Mouse (Mus musculus) spleen, postnatal 36 days (tissue): ENCODE measurements around the gene Samd9l.
"Not testable (repeated sequence)": the region's sequence is repeated elsewhere in the genome, so short reads cannot be mapped to it uniquely, and the experiment has no call there.

Experiments
- DNase-seq, 2 experiments: peaks; one replicate each; pipeline ENCODE4 v3.0.0; 2022; ENCODE audit warnings: low spot score in 2 of 2, mixed read lengths in 1 of 2

The Samd9l gene

GRCm38 (mm10) chr6:3399340-3400068 is at the start of gene Samd9l:
Gene Samd9l, minus strand, starts transcription at chr6:3399572.
- DNase-seq = peak; percentile 89 to 94

- DNase-seq = peak; percentile 69 to 76
Observed at GRCm38 (mm10) chr6:3447404-3447803, 48.0 kb upstream of the Samd9l start.

GRCm38 (mm10) chr6:3443905-3444304 is 44.5 kb upstream of the Samd9l start:
- no peak for DNase-seq

- DNase-seq = no peak
Observed at GRCm38 (mm10) chr6:3436087-3436486, 36.7 kb upstream of the Samd9l start.

GRCm38 (mm10) chr6:3430976-3431375 is 31.6 kb upstream of the Samd9l start:
- not testable (repeated sequence) for DNase-seq

- peak in 1 of 2 experiments; percentile 38 for DNase-seq
Observed at GRCm38 (mm10) chr6:3427047-3427446, 27.7 kb upstream of the Samd9l start.

- DNase-seq = peak; percentile 47 to 53
Observed at GRCm38 (mm10) chr6:3425333-3425732, 26.0 kb upstream of the Samd9l start.

- peak; percentile 35 to 56 for DNase-seq
Observed at GRCm38 (mm10) chr6:3424613-3425277, 25.4 kb upstream of the Samd9l start.

- DNase-seq = peak; percentile 47
Observed at GRCm38 (mm10) chr6:3397182-3397906, 2.0 kb downstream of the Samd9l start.

GRCm38 (mm10) chr6:3395921-3396611 is 3.3 kb downstream of the Samd9l start:
- DNase-seq = peak in 1 of 2 experiments; percentile 17

- DNase-seq = no peak
Observed at GRCm38 (mm10) chr6:3389995-3390394, 9.4 kb downstream of the Samd9l start.

- DNase-seq = peak in 1 of 2 experiments; percentile 11
Observed at GRCm38 (mm10) chr6:3386565-3386964, 12.8 kb downstream of the Samd9l start.

GRCm38 (mm10) chr6:3384816-3385215 is 14.6 kb downstream of the Samd9l start:
- peak; percentile 30 to 40 for DNase-seq

- DNase-seq = not testable (repeated sequence)
Observed at GRCm38 (mm10) chr6:3384115-3384791, 15.1 kb downstream of the Samd9l start.

GRCm38 (mm10) chr6:3379146-3379545 is 20.2 kb downstream of the Samd9l start:
- DNase-seq = no peak

GRCm38 (mm10) chr6:3376687-3377086 is 22.7 kb downstream of the Samd9l start:
- no peak for DNase-seq

- DNase-seq = no peak
Observed at GRCm38 (mm10) chr6:3369527-3369926, 29.8 kb downstream of the Samd9l start.

GRCm38 (mm10) chr6:3365609-3366008 is 33.8 kb downstream of the Samd9l start:
- DNase-seq = not testable (repeated sequence)

- peak; percentile 77 to 86 for DNase-seq
Observed at GRCm38 (mm10) chr6:3345924-3346597, 53.3 kb downstream of the Samd9l start.

GRCm38 (mm10) chr6:3345043-3345639 is 54.2 kb downstream of the Samd9l start:
- not testable (repeated sequence) for DNase-seq
